Mouse (Mus musculus): ENCODE data around the gene Rfc5.
A peak's percentile ranks its signal among the peaks of the same experiment; 100 is the strongest.
"Not testable (repeated sequence)": the region's sequence is repeated elsewhere in the genome, so short reads cannot be mapped to it uniquely, and the experiment has no call there.

The Rfc5 gene

DNA sequence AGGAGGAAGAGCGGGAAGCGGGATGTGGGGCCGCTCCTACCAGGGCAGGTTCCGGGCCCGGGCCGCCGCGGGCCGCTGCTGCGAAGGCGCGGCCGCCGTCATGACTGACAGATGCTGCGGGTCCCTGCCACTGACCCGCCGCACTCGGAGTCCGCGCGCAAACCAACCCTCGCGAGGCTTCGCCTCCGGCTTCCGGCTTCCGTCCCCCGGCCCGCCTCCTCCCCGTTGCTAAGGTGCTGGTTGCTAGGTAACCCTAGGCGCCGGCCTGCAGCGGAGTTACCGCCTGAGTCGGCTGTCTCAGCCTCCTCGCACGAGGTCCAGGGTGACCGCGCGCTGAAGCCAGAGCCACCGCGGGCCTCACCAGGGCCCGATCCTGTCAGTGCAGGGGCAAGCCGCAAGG lies at the start of gene Rfc5:
Rfc5 (minus strand) TSS at position 171 of the 400 bp plus-strand sequence.
- peak; percentile 99 for DNase-seq (ENCODE audit: low spot score)

DNA sequence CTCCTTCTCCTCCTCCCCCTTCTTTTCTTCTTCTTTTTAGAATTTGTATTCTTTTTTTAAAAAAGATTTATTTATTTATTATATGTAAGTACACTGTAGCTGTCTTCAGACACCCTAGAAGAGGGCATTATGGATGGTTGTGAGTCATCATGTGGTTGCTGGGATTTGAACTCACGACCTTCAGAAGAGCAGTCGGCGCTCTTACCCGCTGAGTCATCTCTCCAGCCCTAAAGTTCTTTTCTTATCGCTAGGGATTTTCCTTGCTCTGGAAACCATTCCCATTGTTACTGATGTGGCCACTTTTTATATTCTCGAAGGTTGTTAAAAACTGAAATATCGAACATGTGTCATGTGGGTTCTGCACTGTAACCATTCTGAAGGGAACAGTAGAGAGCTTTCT lies 44.7 kb upstream of the Rfc5 start:
- DNase-seq (ENCODE audit: low spot score) = not testable (repeated sequence)

DNA sequence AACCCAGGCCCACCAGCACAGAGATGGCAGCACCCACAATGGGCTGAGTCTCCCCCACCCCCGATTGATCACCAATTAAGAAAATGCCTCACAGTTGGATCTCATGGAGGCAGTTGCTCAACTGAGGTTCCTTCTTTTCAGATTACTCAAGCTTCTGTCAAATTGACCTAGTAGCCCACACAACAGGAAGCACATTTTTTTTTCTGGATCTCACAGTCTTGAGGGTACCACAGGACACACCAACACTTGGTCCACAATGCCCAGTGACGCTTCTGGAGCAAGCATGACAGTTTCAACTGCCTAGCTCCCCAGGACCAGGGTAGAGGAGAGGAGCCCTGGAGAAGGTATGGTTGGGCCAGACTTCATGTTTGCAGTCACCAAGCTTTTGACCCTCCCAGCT lies 28.6 kb upstream of the Rfc5 start:
- DNase-seq (ENCODE audit: low spot score) = no peak

DNA sequence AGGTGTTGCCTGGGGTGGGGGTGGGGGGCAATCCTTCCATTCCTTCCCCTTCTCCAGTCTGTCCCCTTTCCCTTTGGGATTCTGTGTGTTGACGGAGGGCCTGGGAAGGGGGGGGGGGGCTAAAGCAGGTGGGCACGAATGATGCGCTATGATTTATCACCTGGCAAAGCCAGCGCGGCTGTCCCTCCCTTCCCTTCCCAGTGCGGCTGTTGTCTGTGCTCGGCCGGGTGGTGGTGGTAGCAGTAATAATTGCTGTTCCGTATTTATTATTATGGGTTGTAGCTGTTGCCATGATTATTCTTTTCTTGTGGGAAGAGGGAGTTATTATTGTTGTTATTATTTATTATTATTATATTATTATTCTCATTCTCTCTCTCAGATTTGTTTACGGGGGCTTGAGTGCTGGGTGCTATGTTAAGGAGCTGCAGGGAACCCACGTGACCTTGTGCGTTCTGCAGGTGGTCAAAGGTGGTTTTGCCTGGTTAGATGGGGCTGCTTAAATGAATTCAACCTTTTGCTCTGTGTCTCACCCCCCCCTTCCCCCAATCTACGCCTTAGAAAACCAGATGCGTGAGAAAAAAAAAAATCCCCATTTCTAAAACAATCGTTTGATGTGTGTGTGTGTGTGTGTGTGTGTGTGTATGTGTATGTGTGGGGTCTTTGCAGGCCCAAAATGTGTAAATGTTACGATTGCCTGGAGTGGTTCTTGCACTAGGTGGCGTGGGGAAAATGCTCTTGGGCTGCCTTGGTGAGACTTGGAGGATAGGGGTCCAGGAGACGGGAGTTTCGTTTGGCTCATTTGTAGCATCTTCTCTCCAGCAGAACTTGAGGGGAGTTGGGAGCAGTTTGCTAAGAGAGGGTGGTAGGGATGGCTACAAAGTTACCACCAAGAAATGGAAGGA lies 26.4 kb upstream of the Rfc5 start:
- no peak for DNase-seq (ENCODE audit: low spot score)

DNA sequence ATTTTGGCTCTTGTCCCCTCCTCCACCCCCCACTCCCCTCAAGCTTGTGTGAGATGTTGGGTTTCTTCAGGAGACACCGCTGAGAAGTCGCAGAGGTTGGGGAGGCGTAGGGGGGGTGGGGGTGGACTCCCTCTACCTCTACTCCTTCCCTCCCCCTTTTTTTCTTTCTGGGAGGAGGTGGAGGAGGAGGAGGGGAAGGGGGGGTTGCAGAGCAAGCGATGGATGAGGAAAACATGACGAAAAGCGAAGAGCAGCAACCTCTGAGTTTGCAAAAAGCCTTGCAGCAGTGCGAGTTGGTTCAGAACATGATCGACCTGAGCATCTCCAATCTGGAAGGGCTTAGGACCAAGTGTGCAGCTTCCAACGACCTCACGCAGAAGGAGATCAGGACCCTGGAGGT lies 25.8 kb upstream of the Rfc5 start:
- peak; percentile 33 for DNase-seq (ENCODE audit: low spot score)

DNA sequence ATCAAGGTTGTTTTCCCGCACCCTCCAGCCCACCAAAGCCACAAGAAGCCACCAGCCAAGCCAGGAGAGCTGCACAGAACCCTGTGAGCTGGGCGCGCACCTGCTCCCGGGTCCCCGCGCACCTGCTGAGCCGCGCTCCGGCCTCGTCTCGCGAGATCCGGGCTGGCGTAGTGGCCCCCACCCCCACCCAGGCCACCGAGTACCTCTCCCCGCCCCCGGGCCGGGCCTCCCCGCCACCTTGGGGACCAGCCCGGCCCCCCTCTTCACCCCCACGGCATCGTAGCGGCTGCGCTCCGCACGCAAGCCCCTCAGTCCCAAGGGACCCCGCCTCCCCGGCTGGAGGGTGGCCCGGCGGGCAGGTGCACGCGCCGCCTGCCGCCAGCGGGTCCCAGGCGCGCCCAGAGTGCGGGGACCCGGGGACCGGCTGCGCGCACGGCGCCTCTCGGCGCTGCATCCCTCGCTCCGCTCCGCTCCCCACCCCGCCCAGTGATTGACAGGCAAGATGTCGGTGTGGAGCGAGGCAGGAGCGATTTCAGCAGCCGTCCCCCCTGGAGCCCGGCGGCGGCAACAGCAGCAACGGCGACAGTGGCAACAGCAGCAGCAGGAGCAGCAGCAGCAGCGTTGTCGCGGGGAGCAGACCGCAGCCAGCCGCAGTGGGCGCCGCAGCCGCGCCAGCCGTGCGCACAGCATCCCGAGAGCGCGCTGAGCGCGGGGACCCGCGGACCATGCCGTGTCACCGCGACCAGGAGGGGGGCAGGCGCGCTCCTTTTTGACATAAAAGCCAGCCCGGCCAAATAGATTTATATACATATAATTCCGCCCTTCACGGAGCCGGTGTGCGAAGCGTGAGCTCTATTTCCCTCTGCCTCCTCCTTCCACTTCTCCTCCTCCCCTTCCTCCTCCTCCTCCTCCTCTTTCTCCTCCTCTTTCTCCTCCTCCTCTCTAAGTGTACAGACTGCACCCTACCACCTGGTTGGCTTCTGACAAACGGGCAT lies 25.0 kb upstream of the Rfc5 start, which contains the start of gene Ksr2:
Ksr2 (plus strand) TSS at position 494 of the 995 bp plus-strand sequence.
- peak; percentile 88 for DNase-seq (ENCODE audit: low spot score)

DNA sequence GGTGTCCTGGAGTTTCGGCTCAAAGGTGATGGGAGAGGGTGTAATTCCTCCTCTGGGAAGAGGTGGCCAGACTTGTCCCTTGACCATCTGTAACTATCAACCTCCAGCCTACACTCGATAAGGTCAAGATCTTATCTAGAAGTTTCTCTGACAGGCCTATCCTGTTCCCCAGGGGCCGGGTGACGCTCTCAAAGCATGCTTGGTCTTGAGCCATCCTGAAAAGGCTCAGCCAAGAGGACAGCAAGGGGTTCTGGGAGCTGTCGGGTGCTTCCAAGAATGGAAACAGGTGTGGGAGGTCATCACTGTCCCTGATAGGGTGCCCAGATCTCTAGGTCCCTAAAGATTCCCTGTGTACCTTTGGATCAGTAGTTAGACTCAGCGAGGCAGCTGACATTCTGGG lies 20.5 kb upstream of the Rfc5 start:
- DNase-seq (ENCODE audit: low spot score) = no peak

DNA sequence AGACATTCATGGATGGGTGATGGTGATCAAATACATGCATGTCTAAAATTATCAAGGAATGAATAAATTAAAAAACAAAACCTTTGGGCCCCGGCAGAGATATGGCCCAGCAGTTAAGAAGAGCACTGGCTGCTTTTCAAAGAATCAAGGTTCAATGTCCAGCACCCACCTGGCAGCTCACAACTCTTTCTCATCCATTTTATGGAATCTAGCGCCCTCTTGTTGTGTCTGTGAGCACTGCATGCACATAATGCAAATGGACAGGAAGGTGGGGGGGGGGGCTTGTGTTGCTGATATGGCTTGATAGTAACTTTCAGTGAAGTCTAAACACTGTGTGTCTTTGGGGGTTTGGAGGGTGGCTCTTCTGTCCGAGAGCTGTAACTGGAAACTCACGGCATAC lies 19.4 kb upstream of the Rfc5 start:
- DNase-seq (ENCODE audit: low spot score) = peak; percentile 26

DNA sequence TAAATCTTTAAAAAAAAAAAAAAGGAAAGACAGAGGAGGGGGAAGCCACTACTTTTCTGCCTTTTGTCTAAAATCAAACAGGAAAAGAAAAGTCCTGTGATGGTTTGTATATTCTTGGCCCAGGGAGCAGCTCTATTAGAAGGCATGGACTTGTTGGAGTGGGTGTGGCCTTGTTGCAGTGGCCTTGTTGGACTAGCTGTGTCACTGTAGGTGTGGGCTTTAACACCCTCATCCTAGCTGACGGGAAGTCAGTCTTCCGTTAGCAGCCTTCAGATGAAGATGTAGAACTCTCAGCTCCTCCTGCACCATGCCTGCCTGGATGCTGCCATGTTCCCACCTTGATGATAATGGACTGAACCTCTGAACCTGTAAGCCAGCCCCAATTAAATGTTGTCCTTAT lies 15.8 kb upstream of the Rfc5 start:
- DNase-seq (ENCODE audit: low spot score) = not testable (repeated sequence)

DNA sequence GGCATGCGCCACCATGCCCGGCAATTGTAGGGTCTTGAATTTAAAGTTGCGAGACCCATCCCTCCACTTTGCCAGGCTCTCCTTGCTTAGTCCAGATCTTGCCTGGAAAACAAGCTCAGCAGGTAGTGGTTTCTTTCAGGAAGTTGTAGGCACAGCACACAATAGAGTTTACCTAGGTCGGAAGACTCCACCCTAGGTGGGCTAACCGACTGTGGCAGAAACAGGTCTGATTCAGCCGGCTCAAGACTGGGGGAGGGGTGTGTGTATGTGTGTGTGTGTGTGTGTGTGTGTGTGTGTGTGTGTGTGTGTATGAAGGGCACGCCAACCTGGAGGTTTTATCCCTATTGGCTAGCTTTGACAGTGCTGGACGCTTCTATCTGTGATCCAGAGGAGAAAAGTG lies 14.8 kb upstream of the Rfc5 start:
- DNase-seq (ENCODE audit: low spot score) = no peak

DNA sequence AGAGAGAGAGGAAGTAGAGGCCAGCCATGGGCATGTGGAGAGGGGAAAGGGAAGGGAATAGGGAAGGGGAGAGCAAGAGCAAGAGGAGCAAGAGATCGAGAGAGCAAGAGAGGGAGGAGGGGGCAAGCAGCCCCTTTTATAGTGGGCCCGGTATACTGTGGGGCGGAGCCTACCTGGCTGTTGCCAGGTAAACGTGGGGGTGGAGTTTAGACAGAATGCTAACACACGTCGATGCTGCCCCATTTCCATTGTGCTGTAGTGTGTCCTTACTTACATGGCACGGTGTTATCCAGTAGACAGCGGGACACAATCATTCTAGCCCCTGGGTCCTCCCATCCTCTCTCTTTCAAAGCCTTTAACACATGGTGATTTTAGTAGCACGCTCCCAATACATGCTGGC lies 10.4 kb upstream of the Rfc5 start:
- DNase-seq (ENCODE audit: low spot score) = no peak

DNA sequence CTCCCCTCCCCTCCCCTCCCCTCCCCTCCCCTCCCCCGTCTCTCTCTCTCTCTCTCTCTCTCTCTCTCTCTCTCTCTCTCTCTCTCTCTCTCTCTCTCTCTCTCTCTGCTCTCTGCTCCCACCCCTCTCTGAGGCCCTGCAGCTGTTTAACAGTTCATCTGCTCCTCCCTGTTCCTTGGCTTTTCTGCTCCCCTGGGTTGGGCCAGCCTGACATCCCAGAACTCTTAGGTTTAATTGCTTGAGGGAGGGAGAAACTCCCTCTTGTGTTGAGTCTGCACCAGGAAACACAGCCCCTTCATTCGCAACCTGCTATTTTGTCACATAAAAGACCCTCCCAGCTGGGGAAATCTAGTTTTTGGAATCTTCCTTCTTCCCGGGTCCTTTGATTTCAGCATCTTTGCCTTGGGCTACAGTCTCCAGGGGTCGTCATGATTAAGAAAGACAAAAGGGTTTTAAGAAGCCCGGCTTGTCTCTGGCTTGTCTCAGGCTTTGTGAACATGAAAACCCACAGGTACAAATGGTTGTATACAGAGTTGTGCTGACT lies 9.2 kb upstream of the Rfc5 start:
- no peak for DNase-seq (ENCODE audit: low spot score)

DNA sequence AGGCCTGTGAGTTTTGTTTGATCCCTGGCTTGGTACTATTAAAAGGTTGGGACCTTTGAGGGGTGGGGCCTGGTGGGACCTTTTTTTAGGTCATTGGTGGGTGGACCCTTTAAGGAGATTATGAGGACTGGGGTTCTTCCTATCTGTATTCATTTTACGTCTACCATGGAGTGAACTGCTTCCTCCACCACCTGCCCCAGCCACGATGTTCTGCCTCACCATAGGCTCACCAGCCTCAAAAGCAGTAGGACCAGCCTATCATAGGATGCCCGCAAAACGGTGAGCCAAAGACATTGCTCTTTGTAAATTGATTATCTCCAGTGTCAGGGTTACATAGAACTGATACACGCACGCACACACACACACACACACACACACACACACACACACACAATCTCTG lies 8.5 kb upstream of the Rfc5 start:
- no peak for DNase-seq (ENCODE audit: low spot score)

DNA sequence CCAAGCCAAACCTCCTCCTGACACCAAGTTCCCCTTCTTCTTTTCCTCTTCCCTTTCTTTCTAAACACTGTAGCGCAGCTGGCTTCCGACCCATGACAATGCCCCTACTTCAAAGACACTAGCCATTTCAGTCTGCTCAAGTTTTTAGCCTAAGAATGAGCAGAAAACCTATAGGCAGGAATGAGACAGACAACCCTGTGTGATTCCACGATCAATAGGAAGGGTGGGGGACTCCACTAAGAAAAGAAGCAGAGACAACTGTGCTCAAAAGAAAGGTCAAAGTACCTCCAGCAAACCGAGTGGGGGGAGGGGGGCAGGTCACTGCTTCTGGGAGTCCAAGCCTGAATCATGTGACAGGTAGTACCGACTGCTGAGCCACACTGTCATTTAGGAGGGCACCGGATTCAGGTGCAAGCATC lies 7.8 kb upstream of the Rfc5 start:
- DNase-seq (ENCODE audit: low spot score) = no peak

DNA sequence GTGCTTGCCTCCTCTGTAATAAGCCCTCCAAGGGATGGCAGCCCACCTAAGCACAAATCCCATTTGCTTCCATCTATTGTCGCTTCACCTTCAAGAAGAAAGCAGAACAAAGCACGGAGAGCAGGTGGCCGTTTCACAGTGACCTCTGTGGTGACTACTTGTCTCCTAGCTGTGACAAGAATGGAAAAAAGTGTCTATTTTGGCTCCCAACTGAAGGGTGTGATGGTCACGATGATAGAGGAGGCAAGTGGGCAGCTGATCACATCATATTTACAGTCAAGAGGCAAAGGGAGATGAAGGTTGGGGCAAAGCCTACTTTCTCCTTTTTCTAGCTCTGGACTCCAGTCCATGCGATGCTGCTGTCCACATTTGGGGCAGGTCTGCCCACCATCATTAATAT lies 7.0 kb upstream of the Rfc5 start:
- no peak for DNase-seq (ENCODE audit: low spot score)

DNA sequence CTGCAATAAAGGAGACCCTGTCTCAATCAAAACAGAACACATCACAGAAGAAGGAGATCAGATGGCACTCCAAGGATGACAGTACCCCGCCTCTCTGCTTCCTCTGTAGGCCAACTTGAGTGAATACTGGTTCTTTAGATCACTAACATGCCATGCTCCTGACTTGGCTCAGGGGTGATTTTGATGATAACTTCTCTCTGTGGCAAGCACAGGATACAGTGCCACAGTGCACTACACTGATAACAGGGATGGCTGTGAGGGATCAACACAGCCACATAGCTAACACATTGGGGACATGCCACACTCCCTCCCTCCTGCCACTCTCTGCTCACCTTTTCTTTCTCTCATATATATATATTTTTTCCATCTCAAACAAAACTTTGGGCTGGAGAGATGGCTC lies 2.0 kb upstream of the Rfc5 start:
- DNase-seq (ENCODE audit: low spot score) = no peak

DNA sequence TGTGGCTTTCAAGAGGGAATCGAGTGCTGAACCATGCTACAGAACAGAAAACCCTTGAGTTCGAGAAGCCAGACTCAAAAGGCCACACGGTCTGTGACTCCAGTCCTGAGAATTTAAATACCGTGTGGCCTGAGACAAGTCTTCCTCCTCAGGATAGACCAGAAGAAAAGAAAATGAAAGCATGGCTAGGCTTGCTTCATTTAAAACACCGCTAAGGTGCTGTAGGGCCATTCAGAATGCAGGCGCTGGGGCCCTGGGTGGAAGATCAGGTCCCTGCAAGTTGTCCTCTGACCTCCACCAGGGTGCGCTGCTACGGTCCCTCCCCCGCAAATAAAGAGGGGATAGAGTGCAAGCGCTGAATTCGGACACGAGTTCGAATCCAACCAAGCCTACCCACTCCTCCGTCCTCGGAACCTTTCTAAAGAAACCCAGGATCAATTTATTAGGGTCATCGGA lies 523 bp downstream of the Rfc5 start:
- peak; percentile 78 for DNase-seq (ENCODE audit: low spot score)

DNA sequence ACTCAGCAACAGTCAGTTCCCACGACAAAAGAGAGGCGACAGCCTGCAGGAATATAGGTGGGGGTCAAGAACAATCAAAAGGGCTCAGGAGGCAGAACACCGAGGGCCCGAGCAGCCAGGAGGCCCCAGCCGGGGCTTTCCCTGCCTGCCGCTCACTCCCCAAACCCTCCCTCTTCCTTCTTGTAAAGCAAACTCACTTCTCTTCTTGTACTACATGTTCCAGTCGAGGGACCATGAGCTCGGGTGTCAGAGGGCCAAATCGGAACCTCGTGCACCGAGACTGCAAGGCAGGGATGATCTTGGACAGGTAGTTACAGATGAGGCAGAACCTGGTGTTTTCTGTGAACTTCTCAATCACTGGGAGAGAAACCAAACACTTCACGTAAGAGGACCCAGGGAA lies 5.6 kb downstream of the Rfc5 start:
- no peak for DNase-seq (ENCODE audit: low spot score)

DNA sequence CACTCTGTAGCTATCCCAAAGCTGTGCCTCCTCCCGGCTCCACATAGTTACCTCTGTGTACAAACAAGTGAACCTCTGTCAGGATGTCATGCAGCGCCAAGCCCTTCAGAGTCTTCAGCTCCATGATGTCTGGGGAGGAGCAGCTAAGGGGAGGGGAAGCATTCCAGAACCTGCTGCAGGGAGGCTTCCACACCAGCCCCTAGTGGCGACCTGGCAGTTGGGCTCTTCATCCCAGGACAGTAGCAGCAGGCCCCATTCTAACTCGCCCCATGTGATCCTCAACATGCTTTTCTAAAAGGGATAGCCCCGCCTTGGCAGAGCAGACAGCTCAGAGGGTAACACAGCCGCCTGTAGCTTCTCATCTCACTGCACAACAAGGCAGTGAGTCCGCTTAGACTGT lies 7.1 kb downstream of the Rfc5 start:
- DNase-seq (ENCODE audit: low spot score) = no peak

DNA sequence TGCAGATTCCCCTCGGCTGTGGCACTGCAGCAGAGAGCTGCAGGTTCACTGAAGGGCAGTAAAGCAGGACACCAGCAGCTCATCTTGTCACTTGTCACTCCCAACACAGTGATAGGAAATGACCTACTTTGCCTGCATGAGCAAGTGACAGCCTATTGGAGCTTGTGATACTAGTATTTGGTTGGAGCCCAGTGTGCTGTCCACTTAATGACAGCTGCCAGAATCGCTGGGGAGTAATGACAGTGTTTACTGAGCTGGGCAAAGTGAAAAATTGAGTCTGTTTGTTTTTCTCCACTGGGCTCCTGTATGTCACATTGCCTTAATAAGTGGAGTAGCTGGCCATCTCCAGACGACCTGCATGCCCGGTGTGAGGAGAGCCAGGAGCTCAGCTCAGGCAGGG lies 8.6 kb downstream of the Rfc5 start:
- no peak for DNase-seq (ENCODE audit: low spot score)

DNA sequence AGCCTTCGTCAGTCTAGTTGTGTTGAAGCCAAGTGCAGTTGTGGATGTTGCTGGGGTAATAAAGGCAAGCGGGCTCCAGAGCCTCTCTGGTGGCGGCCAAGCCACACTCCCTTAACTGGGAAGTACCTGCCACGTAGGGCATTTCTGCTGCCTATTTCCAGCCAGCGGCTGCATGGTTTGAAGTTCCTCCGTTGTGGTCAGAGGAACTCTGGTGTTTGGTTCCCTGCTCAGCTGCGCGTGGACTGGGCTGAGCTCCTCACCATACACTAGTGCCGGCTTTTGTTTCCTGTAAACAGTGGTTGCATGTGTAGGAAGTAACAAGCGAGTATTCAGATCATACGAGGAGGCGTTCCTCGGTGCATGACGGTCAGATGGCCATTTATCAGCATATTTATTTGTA lies 11.1 kb downstream of the Rfc5 start:
- DNase-seq (ENCODE audit: low spot score) = not testable (repeated sequence)

DNA sequence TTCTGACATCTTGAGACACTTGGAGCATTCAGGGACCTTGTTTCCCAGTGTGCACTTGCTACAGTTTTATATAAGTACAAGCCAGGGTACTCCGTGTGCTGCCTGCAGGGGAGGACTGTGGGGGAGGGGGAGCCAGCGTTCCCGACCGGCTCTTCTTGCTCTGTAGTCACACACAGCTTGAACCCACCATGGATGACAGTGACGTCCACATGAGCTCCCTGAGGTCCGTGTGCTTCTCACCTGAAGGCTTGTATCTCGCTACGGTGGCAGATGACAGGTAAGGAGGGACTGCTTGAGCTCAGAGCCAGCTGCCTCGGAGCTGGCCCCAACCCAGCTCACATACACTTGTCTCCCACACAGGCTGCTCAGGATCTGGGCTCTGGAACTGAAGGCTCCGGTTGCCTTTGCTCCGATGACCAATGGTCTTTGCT lies 12.5 kb downstream of the Rfc5 start:
- no peak for DNase-seq (ENCODE audit: low spot score)

All from MN1 (cell line).